Mouse (Mus musculus) layer of hippocampus, adult 8-10 months (tissue): ENCODE data around the gene Myh2. TPM values are rescaled to one million over a fixed set of nuclear protein-coding genes. Genes with fewer than 3 reads are reported as not detected.
A peak's percentile ranks its signal among the peaks of the same experiment; 100 is the strongest.

Source experiments
- DNase-seq, 2 experiments: peaks; one replicate each; pipeline ENCODE4 v3.0.0; 2022; ENCODE audit warnings: low spot score in 2 of 2
- total RNA-seq, 4 experiments: library from RNA; stranded (reverse); gene quantifications; 2 replicates each; pipeline ENCODE4 v1.2.4; 2022

Myh2 gene
- total RNA-seq, 4 experiments from 2014 or later: 0.19 to 0.61 (median 0.29) TPM

GRCm38 (mm10) chr11:67151651-67152630 is 18.9 kb upstream of the Myh2 start:
- no peak for DNase-seq

DNA sequence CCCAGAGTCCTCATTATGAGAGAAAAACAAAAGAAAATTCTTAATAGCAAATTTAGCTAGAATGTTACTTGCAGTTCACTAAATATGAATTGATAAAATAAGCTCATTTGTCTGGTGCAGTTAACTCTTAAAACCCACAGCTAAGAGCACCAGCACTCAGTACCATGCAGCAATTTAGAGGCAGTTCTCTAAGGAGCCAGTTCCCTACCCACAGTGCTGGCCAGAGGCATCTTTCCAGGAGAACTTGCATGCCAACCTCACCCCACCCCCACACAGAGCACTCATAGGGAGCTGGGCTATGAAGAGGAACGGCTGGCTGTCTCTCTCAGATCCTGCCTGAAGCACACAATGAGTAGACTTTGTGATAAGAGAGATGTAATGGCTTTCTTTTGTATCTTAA is 17.7 kb upstream of the Myh2 start:
- DNase-seq: peak; percentile 23 to 33

GRCm38 (mm10) chr11:67153843-67154242 is 17.0 kb upstream of the Myh2 start:
- no peak for DNase-seq

DNA sequence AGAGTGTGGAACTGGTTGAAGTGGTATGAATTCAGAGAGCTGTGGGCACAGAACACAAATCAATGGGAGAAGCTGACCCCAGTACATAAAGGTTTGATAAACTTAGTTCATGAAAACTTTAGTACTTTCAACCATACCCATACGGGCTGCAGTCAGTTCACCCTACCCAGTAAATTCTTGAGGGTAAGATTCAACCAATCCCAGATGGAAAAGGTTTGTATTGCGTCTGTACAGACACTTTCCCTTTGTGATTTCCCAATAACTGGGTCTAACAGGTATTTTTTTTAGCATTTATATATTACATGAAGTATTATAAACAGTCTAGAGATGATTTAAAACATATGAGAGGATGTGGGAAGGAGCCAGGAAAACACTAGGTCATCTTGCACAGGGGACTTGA is 15.2 kb upstream of the Myh2 start:
- DNase-seq: no peak

DNA sequence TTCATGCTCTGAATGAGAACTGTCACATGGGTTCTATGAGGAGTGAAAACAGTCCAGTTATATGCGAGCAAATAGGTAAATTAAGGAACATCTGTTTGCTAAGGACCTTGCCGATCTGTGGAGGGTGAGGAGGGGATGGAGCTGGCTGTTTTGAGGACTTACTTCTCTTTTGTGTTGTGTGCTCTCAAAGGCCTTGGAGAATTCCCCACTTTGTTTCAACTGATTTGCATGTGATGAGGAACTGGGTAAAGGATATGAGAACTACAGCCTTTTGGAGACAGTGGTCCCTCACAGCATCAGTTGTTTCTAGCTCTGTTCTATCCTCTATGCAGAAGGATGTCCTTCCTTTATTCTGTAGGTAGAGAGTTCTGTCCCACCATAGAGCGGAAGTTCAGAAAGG is 10.7 kb upstream of the Myh2 start:
- no peak for DNase-seq

- DNase-seq: no peak
These were observed 7.1 kb upstream of the Myh2 start for GRCm38 (mm10) chr11:67163701-67164100.

DNA sequence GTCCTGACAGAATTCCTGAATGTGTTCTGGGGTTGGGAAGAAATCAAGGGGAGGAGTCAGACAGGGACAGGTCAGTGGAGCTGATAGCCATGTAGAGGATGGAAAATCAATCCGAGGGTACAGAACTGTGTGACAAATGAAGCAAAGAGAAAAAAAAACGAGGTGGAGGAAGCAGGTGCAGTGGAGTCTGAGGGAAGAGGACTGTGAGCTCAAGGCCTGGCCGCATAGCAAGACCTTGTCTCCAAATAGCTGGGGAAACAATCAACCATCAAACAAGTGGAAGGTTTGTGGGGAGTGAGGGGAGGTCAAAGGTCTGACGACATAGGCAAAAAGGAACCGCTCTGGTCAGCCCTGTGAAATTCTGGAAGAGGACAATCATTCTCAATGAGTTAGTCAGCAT is 6.0 kb upstream of the Myh2 start:
- no peak for DNase-seq

- no peak for DNase-seq
These were observed 1.5 kb upstream of the Myh2 start for GRCm38 (mm10) chr11:67169301-67169700.

GRCm38 (mm10) chr11:67172439-67172838 is 1.6 kb downstream of the Myh2 start:
- DNase-seq: no peak

DNA sequence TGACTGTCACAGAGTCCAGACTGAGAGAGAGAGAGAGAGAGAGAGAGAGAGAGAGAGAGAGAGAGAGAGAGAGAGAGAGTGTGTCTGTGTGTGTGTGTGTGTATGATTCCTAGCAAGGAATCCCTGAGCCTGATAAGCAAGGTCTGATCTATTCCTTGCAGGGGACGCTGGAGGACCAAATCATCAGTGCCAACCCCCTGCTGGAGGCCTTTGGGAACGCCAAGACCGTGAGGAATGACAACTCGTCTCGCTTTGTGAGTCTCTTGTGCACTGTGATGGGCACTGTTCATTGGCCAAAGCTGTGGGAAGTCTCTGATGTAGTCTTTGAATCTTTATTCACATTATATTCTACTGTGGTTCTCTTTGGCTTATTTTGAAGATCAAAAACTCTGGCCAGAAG is 5.5 kb downstream of the Myh2 start:
- DNase-seq: no peak

DNA sequence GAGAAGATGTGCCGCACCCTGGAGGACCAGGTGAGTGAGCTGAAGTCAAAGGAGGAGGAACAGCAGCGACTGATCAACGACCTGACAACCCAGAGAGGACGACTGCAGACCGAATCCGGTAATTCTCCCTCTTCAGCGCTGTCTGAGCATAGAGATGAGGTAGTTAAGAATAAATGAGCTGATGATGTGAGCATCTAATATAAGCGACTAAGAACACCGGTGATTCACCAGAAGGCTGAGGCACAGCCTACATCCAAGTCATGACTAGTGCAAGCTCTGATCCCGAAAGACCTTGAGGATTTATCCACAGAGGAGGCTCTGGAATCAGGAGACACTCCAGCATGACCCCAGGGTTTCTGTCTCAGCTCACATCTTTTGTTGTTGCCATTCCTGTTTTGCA is 19.5 kb downstream of the Myh2 start:
- no peak for DNase-seq

GRCm38 (mm10) chr11:67190814-67191213 is 20.0 kb downstream of the Myh2 start:
- DNase-seq: no peak

DNA sequence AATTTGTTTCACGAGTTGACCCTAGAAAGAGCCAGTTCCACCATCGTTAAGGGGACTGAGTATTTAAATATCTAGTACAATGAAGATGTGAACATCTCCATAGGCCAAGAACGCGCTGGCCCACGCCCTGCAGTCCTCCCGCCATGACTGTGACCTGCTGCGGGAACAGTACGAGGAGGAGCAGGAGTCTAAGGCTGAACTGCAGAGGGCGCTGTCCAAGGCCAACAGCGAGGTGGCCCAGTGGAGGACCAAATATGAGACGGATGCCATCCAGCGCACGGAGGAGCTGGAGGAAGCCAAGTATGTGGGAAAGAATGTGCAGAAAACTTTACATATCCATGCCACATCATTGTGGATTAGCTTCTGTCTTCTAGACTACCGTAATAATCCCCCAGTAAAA is 20.7 kb downstream of the Myh2 start:
- no peak for DNase-seq

DNA sequence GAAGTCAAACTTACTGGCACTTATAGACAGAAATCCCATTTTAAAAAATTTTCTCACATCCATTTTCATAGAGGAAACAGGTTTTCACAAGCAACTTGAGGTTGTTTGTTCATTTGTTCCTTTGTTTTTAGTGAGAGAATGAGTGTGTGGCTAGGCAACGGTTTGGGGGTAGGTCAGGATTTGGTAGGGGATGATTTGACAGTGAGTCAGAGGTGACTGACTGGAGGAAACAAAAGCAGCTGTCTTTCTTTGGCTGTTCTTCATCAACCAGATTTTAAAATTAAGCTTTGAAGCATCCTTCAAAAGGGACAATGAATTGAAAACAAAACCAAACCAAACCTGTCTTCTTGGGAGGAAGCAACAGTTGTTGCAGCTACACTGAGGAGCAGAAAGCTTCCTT is 28.5 kb downstream of the Myh2 start:
- DNase-seq: no peak

GRCm38 (mm10) chr11:67199752-67200151 is 28.9 kb downstream of the Myh2 start, which contains the start of gene Myh1:
Gene Myh1, plus strand, starts transcription at chr11:67200052.
- no peak for DNase-seq

DNA sequence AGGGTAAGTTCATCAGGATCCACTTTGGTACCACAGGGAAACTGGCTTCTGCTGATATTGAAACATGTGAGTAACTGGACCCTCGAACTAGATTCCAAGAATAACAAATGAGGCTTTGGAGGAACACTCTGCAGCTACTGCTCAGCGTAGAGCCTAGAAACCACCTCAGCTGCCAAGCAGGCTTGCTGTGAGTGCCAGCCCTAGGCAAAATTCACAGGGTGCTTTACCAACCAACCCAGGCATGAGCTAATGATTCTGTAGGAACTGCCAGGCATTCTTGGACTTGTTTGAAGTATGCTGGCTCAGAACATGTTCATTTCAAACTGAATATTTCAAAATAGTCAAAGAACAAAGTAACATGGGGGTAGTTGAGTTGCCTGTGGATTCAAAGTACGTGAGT is 33.9 kb downstream of the Myh2 start:
- DNase-seq: peak in 1 of 2 experiments; percentile 17

DNA sequence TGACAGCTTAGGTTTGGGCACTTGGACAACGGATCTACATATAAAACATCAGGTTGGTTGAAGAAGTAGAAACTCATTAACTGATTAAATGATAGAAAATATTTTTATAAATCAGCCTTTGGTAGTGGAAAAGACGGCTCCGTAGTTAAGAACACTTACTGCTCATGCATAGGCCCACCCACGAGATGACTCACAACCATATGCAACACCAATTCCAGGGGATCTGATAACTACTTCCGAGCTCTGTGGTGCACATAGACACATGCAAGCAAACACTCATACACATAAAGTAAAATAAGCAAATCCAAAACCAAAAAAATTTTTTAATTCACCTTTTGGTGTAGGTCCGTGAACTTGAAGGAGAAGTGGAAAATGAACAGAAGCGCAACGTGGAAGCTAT is 51.0 kb downstream of the Myh2 start:
- peak in 1 of 2 experiments; percentile 12 for DNase-seq

DNA sequence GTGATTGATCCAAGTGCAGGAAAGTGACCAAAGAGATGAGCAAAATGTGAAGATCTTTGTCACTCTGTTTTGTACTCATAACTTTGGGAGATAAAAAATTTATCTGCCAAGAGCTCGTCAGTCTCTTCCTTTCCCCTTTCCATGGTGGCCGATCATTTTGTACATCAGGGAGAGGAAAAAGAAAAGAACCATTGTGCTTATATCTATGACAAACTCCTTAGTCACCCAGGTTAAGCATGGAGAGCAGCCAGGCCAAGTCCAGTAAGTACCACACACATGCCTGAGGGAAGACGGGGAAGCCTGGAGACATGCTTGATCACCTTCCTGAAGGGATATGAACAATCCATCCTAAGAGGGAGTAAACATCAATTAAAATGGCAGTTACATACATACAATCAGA is 53.6 kb downstream of the Myh2 start:
- DNase-seq: no peak

- DNase-seq: no peak
These were observed 57.9 kb downstream of the Myh2 start for GRCm38 (mm10) chr11:67228731-67229130.

- DNase-seq: no peak
These were observed 58.3 kb downstream of the Myh2 start for GRCm38 (mm10) chr11:67229166-67229565.

DNA sequence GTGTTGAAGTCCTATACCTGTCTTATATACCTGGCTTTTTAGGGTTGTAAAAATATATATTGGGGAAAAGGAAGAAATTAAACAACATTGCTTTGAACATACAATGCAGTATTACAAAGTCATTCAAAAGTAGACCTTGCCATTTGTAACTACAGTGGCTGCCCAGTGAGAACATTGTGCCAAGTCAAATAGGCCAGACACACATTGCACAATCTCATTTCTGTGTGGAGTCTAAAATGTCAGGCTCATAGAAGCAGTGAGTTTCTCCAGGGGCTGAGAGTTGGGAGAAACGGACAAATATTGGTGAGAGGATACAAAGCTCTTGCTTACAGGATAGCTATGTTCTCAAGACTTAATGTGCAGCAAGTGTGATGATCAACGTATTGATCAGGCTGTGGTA is 59.1 kb downstream of the Myh2 start:
- DNase-seq: no peak

GRCm38 (mm10) chr11:67235639-67236358 is 65.0 kb downstream of the Myh2 start:
- DNase-seq: peak in 1 of 2 experiments; percentile 38
